Mouse (Mus musculus) adrenal gland, adult (tissue): ENCODE measurements around the gene Tnnt3.

Experiments
- DNase-seq, 2 experiments: peaks; one replicate each; pipeline ENCODE4 v3.0.0; 2022 to 2023; ENCODE audit warnings: low spot score in 1 of 2; ENCODE audit not compliant: inconsistent age in 2 of 2

Gene Tnnt3

DNA sequence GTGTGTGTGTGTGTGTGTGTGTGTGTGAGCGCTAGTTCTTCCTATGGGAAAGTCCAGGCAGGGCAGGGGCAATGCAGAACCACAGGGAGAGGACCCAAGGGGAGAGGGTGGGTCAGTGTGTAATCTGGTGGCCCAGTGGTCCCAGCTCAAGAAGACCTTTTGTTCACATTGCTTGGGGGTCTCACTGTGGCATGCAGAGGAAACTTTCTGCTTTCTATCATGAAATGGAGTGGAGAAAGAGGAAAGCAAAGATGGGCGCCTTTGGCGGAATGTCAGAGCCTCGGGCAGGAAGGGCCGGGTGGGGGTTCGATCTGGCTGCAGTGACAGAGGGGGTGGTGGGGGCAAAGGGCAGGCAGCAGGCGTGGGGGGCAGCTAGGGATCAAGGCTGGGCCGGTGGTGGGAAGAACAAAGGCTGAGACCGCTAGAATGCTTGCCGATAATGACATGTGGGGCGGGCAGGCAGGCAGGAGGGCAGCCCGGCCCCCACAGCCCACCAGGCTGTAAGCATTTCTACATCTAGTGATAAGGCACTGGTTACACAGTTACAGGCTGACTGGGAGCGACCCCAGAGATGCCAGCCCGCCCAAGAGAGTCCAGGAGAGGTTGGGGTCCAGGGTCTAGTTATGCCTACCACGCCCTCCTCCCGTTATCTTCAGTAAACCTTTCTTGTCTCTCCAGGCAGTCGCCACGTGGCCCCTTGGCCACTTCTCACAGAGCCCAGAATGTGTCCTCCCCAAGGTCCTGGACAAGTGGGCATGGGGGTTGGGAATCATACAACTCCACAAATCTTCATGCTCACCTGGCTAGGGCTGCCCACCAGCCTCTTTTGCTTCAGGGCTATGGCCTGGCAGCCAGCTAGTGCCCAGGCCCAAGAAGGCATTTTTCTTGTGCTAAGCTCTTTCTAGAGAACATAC, 62.6 kb downstream of the Tnnt3 start:
- no peak for DNase-seq

DNA sequence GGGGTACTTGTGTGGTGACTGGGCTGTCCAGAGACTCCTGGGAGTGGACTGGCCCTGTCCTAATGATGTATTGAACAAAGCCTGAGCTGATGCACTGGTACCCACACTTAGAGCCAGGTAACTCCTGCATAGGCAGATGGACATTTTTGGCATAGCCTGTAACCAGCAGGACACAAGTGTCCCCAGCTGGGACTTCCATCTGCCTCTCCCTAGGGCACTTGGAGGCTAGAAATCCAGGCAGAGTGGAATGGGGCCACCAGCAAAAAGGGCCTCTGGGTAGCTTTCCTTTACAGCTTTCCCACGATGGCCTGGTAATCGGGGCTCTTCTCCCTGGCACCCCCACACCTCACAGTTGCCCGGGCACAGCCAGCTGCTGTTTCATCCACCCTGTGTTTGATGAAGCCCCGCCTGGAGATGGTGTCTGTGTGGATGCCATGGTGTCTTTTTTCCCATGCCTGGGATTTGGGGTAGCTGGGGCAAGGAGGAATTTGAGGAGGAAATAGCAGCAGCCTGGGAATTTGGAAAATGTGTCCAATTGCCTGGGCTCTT, 63.3 kb downstream of the Tnnt3 start:
- DNase-seq, result no peak

DNA sequence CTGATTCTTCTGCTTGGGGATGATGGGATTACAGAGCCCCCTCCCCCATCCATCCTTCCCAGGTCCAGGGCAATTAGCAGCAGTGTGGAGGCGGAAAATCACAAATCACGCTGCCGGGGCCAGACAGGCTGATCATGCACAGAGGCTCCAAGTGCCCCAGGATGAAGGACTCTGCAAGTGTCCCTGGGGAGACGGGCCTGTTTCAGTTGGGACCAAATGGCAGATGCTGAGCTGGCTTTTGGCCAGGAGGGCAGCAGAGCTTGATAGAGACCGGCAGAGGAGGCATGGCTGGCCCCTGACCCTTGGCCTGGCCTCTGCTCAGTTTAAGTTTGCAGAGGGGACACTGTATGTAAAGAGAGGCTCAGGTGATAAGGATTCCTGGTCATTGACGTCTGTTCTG, 64.5 kb downstream of the Tnnt3 start:
- no peak for DNase-seq

DNA sequence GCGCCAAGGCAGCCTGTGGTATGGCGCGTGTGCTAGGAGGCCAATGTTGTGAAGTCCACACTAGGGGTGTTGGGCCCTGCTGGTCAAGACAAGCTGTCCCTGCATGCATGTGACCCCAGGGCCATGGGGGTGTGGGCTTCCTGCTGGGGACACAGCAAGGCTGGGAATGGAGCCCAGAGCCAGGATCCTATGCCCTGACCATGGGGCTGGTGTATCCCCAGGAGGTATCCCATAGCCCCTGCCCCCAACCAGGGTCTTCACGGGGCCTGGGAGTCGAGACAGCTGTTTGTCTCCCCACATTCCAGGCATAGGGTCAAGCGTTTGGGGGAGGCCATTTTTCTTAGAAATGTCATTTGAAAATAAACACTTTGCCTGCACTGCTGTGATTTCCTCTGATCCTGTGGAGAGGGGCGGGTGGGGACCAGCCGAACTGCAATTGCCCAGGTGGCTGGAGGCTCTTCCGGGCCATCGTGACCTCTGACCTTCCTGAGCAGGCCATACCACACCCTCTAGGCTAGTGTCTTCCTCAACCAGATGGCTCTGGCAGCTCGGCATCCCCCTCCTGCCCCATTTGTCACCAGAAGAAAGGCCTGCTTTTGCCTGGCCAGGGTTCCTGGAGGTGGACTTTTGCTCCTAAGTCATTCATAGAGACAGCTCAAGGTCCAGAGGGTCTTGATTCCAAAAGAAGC, 66.5 kb downstream of the Tnnt3 start:
- DNase-seq, result no peak
